Mouse (Mus musculus) megakaryocyte, embryonic 14.5 days (primary cell): ENCODE results near the gene Tpst2.

ENCODE experiments used
- FLI1 ChIP-seq: IDR thresholded peaks from 2 replicates; pipeline ENCODE4 v1.6.1; 2012; ENCODE audit warnings: low read length, inconsistent platforms, mixed read lengths
- GATA1 ChIP-seq: IDR thresholded peaks from 3 replicates; pipeline ENCODE4 v1.6.1; 2012; ENCODE audit warnings: mixed read lengths, low read length, inconsistent platforms, borderline replicate concordance

GRCm38 (mm10) chr5:112349169-112349568 lies 72.7 kb downstream of the Tpst2 start:
- TF ChIP-seq GATA1 (no peak), FLI1 (no peak)
